Mouse (Mus musculus) myocyte (in vitro differentiated cells): ENCODE measurements around the gene Adamts10.

Experiments
- MYOD1 ChIP-seq, 3 experiments: IDR thresholded peaks; one replicate each; pipeline ENCODE4 v1.6.1; 2011; ENCODE audit warnings: control low read depth in 2 of 3, low read depth in 2 of 3, mild to moderate bottlenecking in 2 of 3, moderate library complexity in 1 of 3; ENCODE audit not compliant: insufficient read length in 2 of 3, control insufficient read depth in 1 of 3
- REST ChIP-seq: IDR thresholded peaks from one replicate; pipeline ENCODE4 v1.6.1; 2011; ENCODE audit warnings: mild to moderate bottlenecking, control low read depth, moderate library complexity; ENCODE audit not compliant: insufficient read depth, insufficient read length
- USF1 ChIP-seq: IDR thresholded peaks from one replicate; pipeline ENCODE4 v1.6.1; 2011; ENCODE audit warnings: low read depth, mild to moderate bottlenecking, control low read depth, moderate library complexity

DNA sequence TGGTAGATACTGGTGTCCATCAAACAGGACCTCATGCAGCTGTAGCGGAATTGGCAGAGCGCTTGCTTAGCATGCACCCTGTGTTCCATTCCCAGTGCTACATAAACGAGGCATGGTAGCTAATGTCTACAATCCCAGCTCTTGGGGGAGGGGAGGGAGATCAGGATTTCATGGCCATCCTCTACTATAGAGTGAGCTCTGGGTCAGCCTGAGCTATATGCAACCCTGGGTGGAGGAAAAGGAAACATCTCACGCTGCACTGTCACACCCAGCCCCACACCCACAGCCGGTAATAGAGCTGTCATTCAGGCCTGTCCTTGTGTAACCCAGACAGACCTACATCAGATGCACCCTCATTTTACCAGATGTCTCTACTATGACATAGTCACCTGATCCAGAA is 74.5 kb downstream of the Adamts10 start:
- TF ChIP-seq MYOD1 (IDR thresholded peaks at IDR 0.05; ENCODE audit: control insufficient read depth in 1 of 3, insufficient read length in 2 of 3, low read depth in 2 of 3) (no peak), USF1 (no peak), REST (no peak)
